Mouse (Mus musculus): ENCODE measurements around the gene Rcn1.
A peak's percentile ranks its signal among the peaks of the same experiment; 100 is the strongest.

Gene Rcn1

GRCm38 (mm10) chr2:105399085-105399891 is at the start of gene Rcn1:
TSS of gene Rcn1 (minus strand) at chr2:105399319.
- DNase-seq (ENCODE audit: low spot score in 2 of 2): peak; percentile 27 to 61

- no peak for DNase-seq (ENCODE audit: low spot score in 2 of 2)
Measured at GRCm38 (mm10) chr2:105444072-105444471, 45.0 kb upstream of the Rcn1 start.

GRCm38 (mm10) chr2:105439022-105439421 is 39.9 kb upstream of the Rcn1 start:
- DNase-seq (ENCODE audit: low spot score in 2 of 2): no peak

GRCm38 (mm10) chr2:105438525-105438924 is 39.4 kb upstream of the Rcn1 start:
- DNase-seq (ENCODE audit: low spot score in 2 of 2): no peak

GRCm38 (mm10) chr2:105432927-105433326 is 33.8 kb upstream of the Rcn1 start:
- DNase-seq (ENCODE audit: low spot score in 2 of 2): no peak

- no peak for DNase-seq (ENCODE audit: low spot score in 2 of 2)
Measured at GRCm38 (mm10) chr2:105430373-105430772, 31.3 kb upstream of the Rcn1 start.

- DNase-seq (ENCODE audit: low spot score in 2 of 2): no peak
Measured at GRCm38 (mm10) chr2:105429899-105430298, 30.8 kb upstream of the Rcn1 start.

GRCm38 (mm10) chr2:105428467-105428866 is 29.3 kb upstream of the Rcn1 start:
- no peak for DNase-seq (ENCODE audit: low spot score in 2 of 2)

- DNase-seq (ENCODE audit: low spot score in 2 of 2): peak in 1 of 2 experiments; percentile 53
Measured at GRCm38 (mm10) chr2:105428029-105428428, 28.9 kb upstream of the Rcn1 start.

GRCm38 (mm10) chr2:105427447-105427846 is 28.3 kb upstream of the Rcn1 start:
- no peak for DNase-seq (ENCODE audit: low spot score in 2 of 2)

GRCm38 (mm10) chr2:105418629-105419227 is 19.6 kb upstream of the Rcn1 start:
- no peak for DNase-seq (ENCODE audit: low spot score in 2 of 2)

GRCm38 (mm10) chr2:105417663-105418062 is 18.5 kb upstream of the Rcn1 start:
- DNase-seq (ENCODE audit: low spot score in 2 of 2): no peak

GRCm38 (mm10) chr2:105416660-105417348 is 17.7 kb upstream of the Rcn1 start:
- DNase-seq (ENCODE audit: low spot score in 2 of 2): peak in 1 of 2 experiments; percentile 22

- DNase-seq (ENCODE audit: low spot score in 2 of 2): peak; percentile 24 to 31
Measured at GRCm38 (mm10) chr2:105416046-105416659, 17.0 kb upstream of the Rcn1 start.

- DNase-seq (ENCODE audit: low spot score in 2 of 2): no peak
Measured at GRCm38 (mm10) chr2:105414309-105414708, 15.2 kb upstream of the Rcn1 start.

GRCm38 (mm10) chr2:105409253-105409652 is 10.1 kb upstream of the Rcn1 start:
- no peak for DNase-seq (ENCODE audit: low spot score in 2 of 2)

GRCm38 (mm10) chr2:105408511-105408910 is 9.4 kb upstream of the Rcn1 start:
- DNase-seq (ENCODE audit: low spot score in 2 of 2): no peak

- no peak for DNase-seq (ENCODE audit: low spot score in 2 of 2)
Measured at GRCm38 (mm10) chr2:105402180-105402579, 3.1 kb upstream of the Rcn1 start.

- DNase-seq (ENCODE audit: low spot score in 2 of 2): no peak
Measured at GRCm38 (mm10) chr2:105400558-105400957, 1.4 kb upstream of the Rcn1 start.

GRCm38 (mm10) chr2:105398636-105399084 is 459 bp downstream of the Rcn1 start:
- peak in 1 of 2 experiments; percentile 24 for DNase-seq (ENCODE audit: low spot score in 2 of 2)

- no peak for DNase-seq (ENCODE audit: low spot score in 2 of 2)
Measured at GRCm38 (mm10) chr2:105397446-105398211, 1.5 kb downstream of the Rcn1 start.
